Mouse (Mus musculus) heart, postnatal 14 days (tissue): ENCODE results near the gene Kcng1. TPM values are rescaled to one million over a fixed set of nuclear protein-coding genes. Genes with fewer than 3 reads are reported as not detected.

Experiments used
- DNase-seq, 2 experiments: peaks; one replicate each; pipeline ENCODE4 v3.0.0; 2021 to 2022
- intact Hi-C: fragments of 180-260 bp; cut with DNase I; formaldehyde crosslinking; loops from one replicate; pipeline ENCODE4 v1.15.1; 2025
- total RNA-seq, 2 experiments: library from RNA; stranded (reverse); gene quantifications; 2 replicates each; pipeline ENCODE4 v1.2.3; 2021

Gene Kcng1
- total RNA-seq, 2 experiments from 2014 or later, result 0.33 to 0.41 TPM

GRCm38 (mm10) chr2:168229116-168230025 lies 52.2 kb downstream of the Kcng1 start:
- intact Hi-C loops, result loop anchor here (2.0 kb wide), 1 partner anchor 21 kb away; no protein-coding TSS in a partner anchor
- DNase-seq, result peak; percentile 42 to 48

GRCm38 (mm10) chr2:168223326-168223725 lies 58.2 kb downstream of the Kcng1 start:
- DNase-seq, result no peak
- intact Hi-C loops, result no loop called here

GRCm38 (mm10) chr2:168213788-168214397 lies 67.6 kb downstream of the Kcng1 start:
- intact Hi-C loops, result no loop called here
- DNase-seq, result no peak

Other genes with a start within 250 kb of the Kcng1 start
- 1 to 10 TPM; 2.9 to 3.6 TPM for gene Pard6b, start 200.7 kb downstream of the Kcng1 start, total RNA-seq
- 10 to 100 TPM; 39.6 to 41.7 TPM for gene Adnp, start 74.6 kb downstream of the Kcng1 start, total RNA-seq
- gene Gm20716, start 51.4 kb downstream of the Kcng1 start, total RNA-seq, result 10 to 100 TPM; 16.9 to 19.3 TPM
- 10 to 100 TPM; 66.1 to 73.9 TPM for gene Dpm1, start 51.1 kb downstream of the Kcng1 start, total RNA-seq
- 1 to 10 TPM; 5.9 to 6.7 TPM for gene Mocs3, start 51.1 kb downstream of the Kcng1 start, total RNA-seq